Mouse (Mus musculus): ENCODE results near the gene Tmcc2. TPM values are rescaled to one million over a fixed set of nuclear protein-coding genes. Genes with fewer than 3 reads are reported as not detected.
"Not testable (repeated sequence)": the region's sequence is repeated elsewhere in the genome, so short reads cannot be mapped to it uniquely, and the experiment has no call there.

Gene Tmcc2
- polyA plus RNA-seq, 1 experiment from 2014 or later = 41.4 TPM

DNA sequence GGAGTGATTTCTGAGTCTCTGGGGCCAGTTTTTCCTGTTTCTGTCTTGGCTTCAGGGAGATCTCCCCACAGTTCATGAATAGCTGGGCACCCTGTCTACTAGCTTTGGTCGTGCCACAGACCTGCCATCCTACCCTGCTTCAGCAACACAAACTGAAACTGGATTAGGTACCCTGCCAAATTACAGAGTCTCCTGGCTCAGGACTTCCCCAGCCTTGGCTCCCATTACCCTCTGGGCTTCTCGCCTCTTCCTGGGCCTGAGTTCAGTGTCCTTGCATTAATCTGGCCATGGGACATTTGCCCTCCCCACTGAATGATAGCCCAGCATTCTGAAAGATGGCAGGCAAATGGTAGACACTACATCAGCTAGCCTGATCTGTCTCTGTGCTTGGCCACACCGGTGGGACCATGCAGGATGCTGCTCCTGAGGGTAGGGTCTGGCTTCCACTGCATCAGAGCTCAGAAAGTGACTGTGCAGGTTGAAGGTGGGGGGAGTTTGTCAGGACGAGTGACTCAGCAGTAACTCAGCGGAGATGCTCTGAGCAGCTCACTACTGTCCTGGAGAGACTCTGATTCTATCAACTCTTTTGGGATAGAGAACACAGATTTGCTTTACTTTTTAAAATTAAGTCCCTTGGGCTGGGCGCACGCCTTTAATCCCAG, 26.1 kb downstream of the Tmcc2 start:
- Histone ChIP-seq H3K36me3 (peaks cover 17% of the 10 kb centered on the region), H3K27ac (replicated peaks) (no peak overlapping the region), H3K4me3 (no peak overlapping the region), H3K4me2 (no peak overlapping the region), H3K9me3 (no peaks in the 10 kb centered on the region), H3K9ac (no peak overlapping the region), H3K27me3 (no peaks in the 10 kb centered on the region), H3K4me1 (replicated peaks) (peaks cover 21% of the 10 kb centered on the region)
- peak; percentile 23; the same call in 1 of the 2 replicates for ATAC-seq (ENCODE audit: low FRiP score, low read depth)
- 82% methylated on average over 7 of the region's 7 CpGs for WGBS

DNA sequence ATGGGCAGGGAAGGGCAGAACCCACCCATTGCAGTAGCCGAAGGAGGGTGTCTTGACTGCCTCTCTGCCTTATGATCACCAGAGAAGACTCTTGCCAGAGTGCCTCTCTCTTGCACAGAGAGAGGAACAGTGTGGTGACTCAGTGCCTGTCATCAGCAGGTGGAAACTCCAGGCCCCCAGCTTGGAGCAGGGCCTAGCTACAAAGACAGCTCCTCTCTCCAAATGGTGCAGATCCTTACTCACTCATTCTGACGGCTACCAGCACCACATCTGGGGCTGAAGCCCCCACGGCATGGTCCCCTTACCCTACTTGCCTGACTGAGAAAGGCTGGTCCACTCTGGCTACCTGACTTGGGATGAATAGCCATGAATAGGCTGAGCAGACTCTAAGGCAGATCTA, 26.7 kb downstream of the Tmcc2 start:
- ATAC-seq (ENCODE audit: low FRiP score, low read depth) = no peak
- H3K4me2 ChIP-seq = no peak overlapping the region
- H3K36me3 ChIP-seq = peaks cover 23% of the 10 kb centered on the region
- 86% methylated on average over 3 of the region's 3 CpGs for WGBS
- no peak overlapping the region for H3K9ac ChIP-seq
- H3K9me3 ChIP-seq = no peaks in the 10 kb centered on the region
- no peak overlapping the region for H3K4me3 ChIP-seq
- no peaks in the 10 kb centered on the region for H3K27me3 ChIP-seq
- no peak overlapping the region for H3K27ac ChIP-seq (replicated peaks)
- H3K4me1 ChIP-seq (replicated peaks) = peaks cover 21% of the 10 kb centered on the region

DNA sequence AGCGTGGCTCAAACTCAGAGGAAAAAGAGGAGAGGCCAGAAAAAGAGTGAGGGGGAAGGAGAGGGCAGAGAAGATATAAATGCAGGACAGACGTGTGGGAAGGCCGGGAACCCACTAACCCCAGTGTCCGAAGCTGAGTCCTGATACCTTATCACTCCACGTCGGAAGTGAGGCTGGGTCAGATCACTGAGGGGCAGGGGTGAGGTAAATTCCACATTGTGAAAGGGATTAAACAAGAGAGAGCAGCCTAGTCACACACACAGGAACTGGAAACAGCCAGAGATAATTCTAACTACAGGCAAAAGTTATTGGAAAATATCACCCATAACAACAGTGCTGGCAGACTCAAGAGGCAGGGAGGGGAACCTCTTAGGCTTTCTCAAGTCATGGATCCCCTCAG, 29.1 kb downstream of the Tmcc2 start:
- Histone ChIP-seq H3K4me2 (no peak overlapping the region), H3K9ac (no peak overlapping the region), H3K9me3 (no peaks in the 10 kb centered on the region), H3K4me3 (no peak overlapping the region), H3K27me3 (no peaks in the 10 kb centered on the region), H3K36me3 (peaks cover 40% of the 10 kb centered on the region), H3K27ac (replicated peaks) (no peak overlapping the region), H3K4me1 (replicated peaks) (peaks cover 15% of the 10 kb centered on the region)
- 88% methylated on average over 6 of the region's 6 CpGs for WGBS
- ATAC-seq (ENCODE audit: low FRiP score, low read depth) = no peak

DNA sequence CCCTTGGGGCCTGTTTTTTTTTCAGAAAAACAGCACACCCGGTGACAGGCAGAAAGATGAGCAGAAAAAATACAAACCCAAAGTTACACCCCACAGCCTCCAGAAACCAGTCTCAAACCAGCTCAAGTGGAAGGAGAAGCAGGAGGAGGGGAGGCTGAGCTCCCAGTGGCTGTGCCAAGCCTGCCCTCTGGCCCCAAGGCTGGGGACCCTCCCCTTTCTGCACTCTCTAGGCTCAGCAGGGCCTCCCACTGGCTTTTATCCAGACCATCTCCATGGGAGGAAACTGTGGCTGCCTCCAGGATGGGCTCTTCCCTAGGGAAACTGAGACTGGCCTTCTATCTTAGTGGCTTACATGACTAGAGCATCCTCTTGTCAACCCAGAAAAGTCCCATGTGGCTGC, 34.2 kb downstream of the Tmcc2 start:
- no peak overlapping the region for H3K4me2 ChIP-seq
- H3K9ac ChIP-seq = no peak overlapping the region
- H3K4me1 ChIP-seq (replicated peaks) = peaks cover 11% of the 10 kb centered on the region
- no peaks in the 10 kb centered on the region for H3K27me3 ChIP-seq
- peaks cover 42% of the 10 kb centered on the region for H3K36me3 ChIP-seq
- no peak for ATAC-seq (ENCODE audit: low FRiP score, low read depth)
- WGBS = 73% methylated on average over 1 of the region's 1 CpGs
- no peaks in the 10 kb centered on the region for H3K9me3 ChIP-seq
- H3K27ac ChIP-seq (replicated peaks) = peak overlapping the region; percentile 15; the same call in 1 of the 2 replicates
- H3K4me3 ChIP-seq = no peak overlapping the region

DNA sequence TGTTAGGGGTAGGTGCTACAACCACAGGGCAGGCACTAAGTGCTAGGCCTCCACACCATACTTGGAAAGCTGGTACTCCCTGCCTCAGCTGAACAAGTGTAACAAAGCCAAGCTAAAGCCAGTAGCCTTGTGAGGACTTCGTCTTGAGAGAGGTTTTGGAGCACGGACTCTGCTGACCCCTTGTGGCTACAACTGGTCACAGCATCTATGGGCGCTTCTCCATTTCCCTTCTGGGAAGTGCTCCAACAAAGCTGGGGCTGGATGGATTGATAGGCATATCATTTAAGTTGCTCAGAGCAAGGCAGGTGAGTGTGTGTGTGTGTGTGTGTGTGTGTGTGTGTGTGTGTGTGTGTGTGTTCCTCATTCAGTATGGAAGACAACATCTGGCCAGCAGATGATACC, 35.2 kb downstream of the Tmcc2 start:
- H3K36me3 ChIP-seq = peaks cover 34% of the 10 kb centered on the region
- no peaks in the 10 kb centered on the region for H3K27me3 ChIP-seq
- no peak overlapping the region for H3K9ac ChIP-seq
- peak; percentile 55 for ATAC-seq (ENCODE audit: low FRiP score, low read depth)
- peaks cover 11% of the 10 kb centered on the region for H3K4me1 ChIP-seq (replicated peaks)
- 1% methylated on average over 3 of the region's 3 CpGs for WGBS
- H3K4me2 ChIP-seq = no peak overlapping the region
- peak overlapping the region; percentile 63; the same call in 1 of the 2 replicates for H3K27ac ChIP-seq (replicated peaks)
- H3K9me3 ChIP-seq = no peaks in the 10 kb centered on the region
- no peak overlapping the region for H3K4me3 ChIP-seq

DNA sequence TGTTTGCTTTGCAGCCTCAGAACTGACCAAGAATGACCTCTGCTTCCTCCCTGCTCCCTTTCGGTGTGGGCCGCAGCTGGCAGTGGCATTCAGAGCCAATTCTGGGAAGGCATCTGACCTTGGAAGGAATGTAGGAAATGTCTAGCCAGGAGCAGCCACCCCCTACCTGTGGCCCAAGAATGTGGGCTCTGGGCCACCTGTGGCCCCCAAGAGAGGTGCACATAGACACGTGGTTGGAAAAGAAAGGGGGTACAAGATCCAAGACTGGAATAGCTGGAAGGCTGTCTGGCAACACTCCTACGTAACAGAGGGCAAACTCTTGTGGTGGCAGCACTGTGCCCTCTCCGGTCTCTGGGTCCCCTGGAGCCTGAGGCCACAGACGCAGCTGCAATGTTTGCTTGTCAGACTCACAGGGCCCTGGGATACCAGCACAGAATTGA, 35.9 kb downstream of the Tmcc2 start:
- Histone ChIP-seq H3K4me3 (no peak overlapping the region), H3K9me3 (no peaks in the 10 kb centered on the region), H3K4me2 (no peak overlapping the region), H3K4me1 (replicated peaks) (peaks cover 11% of the 10 kb centered on the region), H3K27me3 (no peaks in the 10 kb centered on the region), H3K36me3 (peaks cover 27% of the 10 kb centered on the region), H3K27ac (replicated peaks) (peak overlapping the region; percentile 63; the same call in 1 of the 2 replicates), H3K9ac (no peak overlapping the region)
- 0 out of 2 replicates have a peak, but pooled peaks have one; percentile 16 for ATAC-seq (ENCODE audit: low FRiP score, low read depth)
- WGBS = 33% methylated on average over 6 of the region's 6 CpGs

DNA sequence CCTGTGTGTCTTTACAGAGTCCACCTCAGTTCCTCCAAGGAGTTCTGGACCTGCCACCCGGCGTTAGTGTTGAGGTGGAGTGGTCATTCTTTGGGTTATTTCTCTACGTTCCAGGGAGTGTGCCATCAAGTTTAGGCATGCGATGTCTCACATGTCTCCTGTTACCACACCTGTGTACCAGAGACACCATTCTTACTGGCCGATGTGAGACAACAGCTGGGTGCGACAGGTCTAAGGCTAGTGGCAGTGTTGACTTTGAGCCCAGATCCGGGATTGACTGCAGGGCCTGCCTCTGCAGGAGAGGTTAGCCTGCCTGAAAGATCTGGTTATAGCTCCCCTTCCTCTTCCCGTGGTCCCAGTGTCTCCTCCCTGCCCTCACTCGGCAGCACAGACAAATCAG, 36.8 kb downstream of the Tmcc2 start:
- H3K36me3 ChIP-seq = peaks cover 18% of the 10 kb centered on the region
- no peak overlapping the region for H3K9ac ChIP-seq
- no peak overlapping the region for H3K4me2 ChIP-seq
- 82% methylated on average over 9 of the region's 9 CpGs for WGBS
- ATAC-seq (ENCODE audit: low FRiP score, low read depth) = no peak
- H3K4me3 ChIP-seq = no peak overlapping the region
- no peaks in the 10 kb centered on the region for H3K27me3 ChIP-seq
- peaks cover 11% of the 10 kb centered on the region for H3K4me1 ChIP-seq (replicated peaks)
- no peaks in the 10 kb centered on the region for H3K9me3 ChIP-seq
- H3K27ac ChIP-seq (replicated peaks) = no peak overlapping the region

DNA sequence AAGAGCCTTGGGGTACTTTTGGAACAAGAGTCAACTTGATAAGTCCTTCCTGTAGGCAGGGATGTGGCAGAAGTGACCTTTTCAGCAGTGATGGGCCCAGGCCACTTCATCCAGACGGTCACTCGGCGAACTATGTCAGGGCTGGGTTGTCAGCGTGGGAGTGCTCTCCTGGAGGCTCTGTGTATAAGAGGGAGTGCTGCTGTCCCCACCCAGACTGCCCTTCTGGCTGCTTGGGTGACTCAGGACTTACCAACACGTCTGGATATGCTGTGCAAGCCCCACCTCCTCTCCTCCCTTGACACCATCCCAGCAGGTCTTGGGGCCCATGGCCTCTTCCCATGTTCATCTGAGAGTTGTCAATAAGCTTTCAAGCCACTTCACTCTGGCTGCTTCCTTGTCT, 37.7 kb downstream of the Tmcc2 start:
- Histone ChIP-seq H3K4me2 (no peak overlapping the region), H3K4me3 (no peak overlapping the region), H3K9me3 (no peaks in the 10 kb centered on the region), H3K9ac (no peak overlapping the region), H3K36me3 (peaks cover 9% of the 10 kb centered on the region), H3K4me1 (replicated peaks) (peaks cover 11% of the 10 kb centered on the region), H3K27ac (replicated peaks) (no peak overlapping the region), H3K27me3 (no peaks in the 10 kb centered on the region)
- ATAC-seq (ENCODE audit: low FRiP score, low read depth) = no peak
- 77% methylated on average over 5 of the region's 5 CpGs for WGBS

DNA sequence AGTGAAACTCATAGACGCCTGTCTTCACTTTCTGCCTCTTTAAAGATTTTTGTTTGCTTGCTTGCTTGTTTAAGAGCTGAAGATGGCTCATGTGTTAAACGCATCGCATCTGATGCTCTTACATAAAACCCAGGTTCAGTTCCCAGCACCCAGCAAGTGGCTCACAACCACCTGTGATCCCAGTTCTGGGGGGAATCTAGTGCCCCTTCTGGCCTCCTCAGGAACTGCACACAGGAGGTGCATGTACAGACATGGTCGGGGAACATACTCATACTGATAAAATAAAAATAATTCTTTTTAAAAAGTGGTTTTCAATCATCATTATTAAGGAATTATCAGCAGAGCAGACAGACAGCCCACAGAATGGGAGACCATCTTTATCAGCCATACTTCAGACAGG, 40.0 kb downstream of the Tmcc2 start:
- Histone ChIP-seq H3K27me3 (no peaks in the 10 kb centered on the region), H3K9me3 (no peaks in the 10 kb centered on the region), H3K4me1 (replicated peaks) (peaks cover 9% of the 10 kb centered on the region), H3K4me3 (no peak overlapping the region), H3K36me3 (no peaks in the 10 kb centered on the region), H3K27ac (replicated peaks) (no peak overlapping the region), H3K9ac (no peak overlapping the region), H3K4me2 (no peak overlapping the region)
- ATAC-seq (ENCODE audit: low FRiP score, low read depth) = no peak
- WGBS = 91% methylated on average over 4 of the region's 4 CpGs

DNA sequence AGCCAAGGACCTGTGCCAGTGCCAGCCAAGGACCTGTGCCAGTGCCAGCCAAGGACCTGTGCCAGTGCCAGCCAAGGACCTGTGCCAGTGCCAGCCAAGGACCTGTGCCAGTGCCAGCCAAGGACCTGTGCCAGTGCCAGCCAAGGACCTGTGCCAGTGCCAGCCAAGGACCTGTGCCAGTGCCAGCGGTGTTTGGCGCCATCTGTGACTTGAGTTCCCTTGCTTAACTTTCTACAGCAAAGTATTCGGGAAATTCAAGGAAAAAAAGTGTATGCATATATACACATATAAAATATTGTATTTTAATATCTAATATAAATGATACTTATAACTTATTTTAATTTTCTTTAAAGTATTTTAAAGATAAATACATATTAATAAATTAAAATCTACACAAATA, 41.5 kb downstream of the Tmcc2 start:
- H3K4me3 ChIP-seq; H3K27me3 ChIP-seq; H3K9me3 ChIP-seq; H3K36me3 ChIP-seq; H3K4me2 ChIP-seq; ATAC-seq (ENCODE audit: low FRiP score, low read depth); H3K4me1 ChIP-seq (replicated peaks); H3K27ac ChIP-seq (replicated peaks); H3K9ac ChIP-seq: not testable (repeated sequence)
- 91% methylated on average over 3 of the region's 3 CpGs for WGBS

DNA sequence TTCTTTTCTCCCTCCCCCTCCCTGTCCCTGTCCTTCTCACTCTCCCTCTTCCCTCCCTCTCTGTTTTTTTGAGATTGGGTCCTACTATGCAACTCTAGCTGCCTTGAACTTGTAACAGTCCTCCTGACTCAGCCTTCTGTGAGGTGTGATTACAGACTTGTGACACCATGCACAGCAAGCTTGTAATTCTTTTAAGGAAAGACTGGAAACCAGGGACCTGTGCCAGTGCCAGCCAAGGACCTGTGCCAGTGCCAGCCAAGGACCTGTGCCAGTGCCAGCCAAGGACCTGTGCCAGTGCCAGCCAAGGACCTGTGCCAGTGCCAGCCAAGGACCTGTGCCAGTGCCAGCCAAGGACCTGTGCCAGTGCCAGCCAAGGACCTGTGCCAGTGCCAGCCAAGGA, 42.0 kb downstream of the Tmcc2 start:
- H3K4me1 ChIP-seq (replicated peaks); H3K27ac ChIP-seq (replicated peaks); H3K4me3 ChIP-seq; H3K9me3 ChIP-seq; H3K36me3 ChIP-seq; ATAC-seq (ENCODE audit: low FRiP score, low read depth); H3K4me2 ChIP-seq; H3K9ac ChIP-seq; H3K27me3 ChIP-seq: not testable (repeated sequence)

DNA sequence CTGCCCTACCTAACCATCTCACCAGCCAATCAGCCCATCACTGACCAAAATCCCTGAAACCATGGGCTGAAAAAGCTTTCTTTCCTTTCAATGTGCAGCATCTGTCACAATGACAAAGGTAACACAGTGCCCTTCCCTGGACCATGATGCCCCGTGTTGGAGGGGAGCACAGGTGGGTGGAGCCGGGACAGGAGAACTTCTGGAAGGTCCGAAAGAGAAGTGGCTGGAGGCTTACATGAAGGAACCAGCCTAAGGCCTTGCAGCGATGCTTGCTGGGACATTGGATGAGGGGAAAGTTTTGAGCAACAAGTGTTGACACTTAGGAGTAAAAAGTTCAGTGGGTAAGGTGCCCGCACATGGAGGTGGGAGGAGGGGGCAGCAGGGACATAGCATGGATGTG, 42.7 kb downstream of the Tmcc2 start:
- 89% methylated on average over 5 of the region's 5 CpGs for WGBS
- Histone ChIP-seq H3K4me1 (replicated peaks) (no peaks in the 10 kb centered on the region), H3K27me3 (no peaks in the 10 kb centered on the region), H3K4me3 (no peak overlapping the region), H3K36me3 (no peaks in the 10 kb centered on the region), H3K27ac (replicated peaks) (no peak overlapping the region), H3K9ac (no peak overlapping the region), H3K4me2 (no peak overlapping the region), H3K9me3 (no peaks in the 10 kb centered on the region)
- ATAC-seq (ENCODE audit: low FRiP score, low read depth) = no peak

DNA sequence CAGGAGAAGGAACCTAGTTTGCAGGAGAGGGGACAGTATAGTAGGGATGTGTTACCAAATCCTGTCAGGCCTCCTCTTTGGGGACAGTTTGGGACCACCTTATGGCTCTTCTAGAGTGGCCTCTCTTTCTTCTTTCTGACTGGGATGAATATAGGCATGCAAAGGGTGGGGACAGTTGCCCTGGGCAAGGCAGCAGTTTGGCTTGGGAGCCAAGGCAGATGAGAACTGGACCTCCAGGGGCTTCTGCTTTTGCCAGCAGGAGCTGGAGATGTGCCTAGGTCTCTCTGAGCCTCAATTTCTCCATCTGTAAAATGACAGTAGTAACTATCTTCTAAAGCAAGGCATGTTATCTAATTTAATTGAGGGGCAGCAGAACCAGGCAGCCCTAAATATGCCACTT, 44.1 kb downstream of the Tmcc2 start:
- no peak overlapping the region for H3K4me2 ChIP-seq
- no peaks in the 10 kb centered on the region for H3K27me3 ChIP-seq
- no peak overlapping the region for H3K27ac ChIP-seq (replicated peaks)
- no peaks in the 10 kb centered on the region for H3K4me1 ChIP-seq (replicated peaks)
- ATAC-seq (ENCODE audit: low FRiP score, low read depth) = no peak
- H3K4me3 ChIP-seq = no peak overlapping the region
- no peaks in the 10 kb centered on the region for H3K36me3 ChIP-seq
- H3K9ac ChIP-seq = no peak overlapping the region
- no peaks in the 10 kb centered on the region for H3K9me3 ChIP-seq
